Mouse (Mus musculus): ENCODE results near the gene Gng3. TPM values are rescaled to one million over a fixed set of nuclear protein-coding genes. Genes with fewer than 3 reads are reported as not detected.

Gng3 gene
- polyA plus RNA-seq, 1 experiment: not detected

DNA sequence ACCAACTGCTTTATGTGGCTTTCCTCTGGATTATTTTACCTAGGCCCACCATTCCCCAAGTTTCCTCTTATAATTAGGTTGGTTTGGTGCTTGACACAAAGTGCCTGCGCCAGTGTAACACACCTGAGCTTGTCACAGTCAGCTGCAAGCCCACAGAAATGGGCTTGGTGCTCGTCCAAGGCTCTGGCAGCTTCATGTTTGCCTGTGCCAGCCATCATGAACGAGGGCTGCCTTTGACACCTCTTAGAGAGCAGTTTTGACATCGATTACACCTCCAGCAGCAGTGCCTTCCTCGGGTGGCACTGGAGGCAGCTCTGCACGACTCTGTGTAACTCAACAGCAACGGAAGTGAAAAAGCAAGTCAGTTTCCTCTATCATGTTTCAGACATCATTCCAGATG is 48.8 kb downstream of the Gng3 start:
- TF ChIP-seq GATA1 (IDR thresholded peaks at IDR 0.05; ENCODE audit: low read length): no peak

DNA sequence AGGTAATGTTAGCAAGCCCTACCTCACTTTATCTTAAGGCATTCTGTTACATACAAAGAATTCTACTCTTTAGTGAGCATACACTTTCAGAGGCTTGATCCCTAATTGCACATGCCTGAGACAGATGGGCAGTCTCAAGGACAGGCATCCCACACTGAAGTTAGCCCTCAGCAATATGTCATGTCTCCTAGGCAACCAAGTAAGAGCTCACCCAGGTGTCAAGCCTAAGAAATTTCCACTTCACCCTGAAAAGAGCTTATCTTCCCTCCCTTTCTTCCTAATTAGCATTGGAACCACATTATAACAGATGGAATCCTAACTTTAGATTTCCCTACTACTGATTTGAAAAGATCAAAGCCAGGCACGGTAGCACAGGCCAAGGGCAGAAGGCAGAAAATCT is 49.8 kb downstream of the Gng3 start:
- TF ChIP-seq GATA1 (IDR thresholded peaks at IDR 0.05; ENCODE audit: low read length): no peak

DNA sequence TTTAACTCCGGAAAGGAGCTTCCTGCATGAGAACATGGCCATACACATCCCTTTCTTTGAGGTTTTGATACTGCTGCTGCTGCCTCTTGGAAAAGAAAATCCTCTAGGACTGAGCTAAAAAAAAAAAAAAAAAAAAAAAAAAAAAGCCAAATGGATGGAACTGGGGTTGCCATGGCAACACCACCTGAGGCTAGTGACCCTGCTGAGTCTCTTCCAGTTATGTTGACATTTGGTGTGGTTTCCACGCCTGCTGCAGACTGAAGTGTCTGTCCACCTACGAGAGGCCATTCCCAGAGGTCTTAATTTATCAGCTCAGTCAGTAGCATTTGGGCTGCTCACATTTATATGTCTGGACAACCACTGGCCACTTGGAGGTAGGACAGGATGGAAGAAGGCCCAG is 50.5 kb downstream of the Gng3 start:
- no peak for TF ChIP-seq GATA1 (IDR thresholded peaks at IDR 0.05; ENCODE audit: low read length)

Other genes starting within 250 kb of the Gng3 start
- not detected in 2 replicates for gene Slc22a8, start 247.9 kb downstream of the Gng3 start, polyA plus RNA-seq (2012)
- not detected in 2 replicates for gene Slc22a6, start 221.2 kb downstream of the Gng3 start, polyA plus RNA-seq (2012)
- gene Chrm1, start 175.4 kb downstream of the Gng3 start, polyA plus RNA-seq (2012): 0.02 and 0.12 TPM in 2 replicates
- gene Slc3a2, start 115.8 kb downstream of the Gng3 start, polyA plus RNA-seq (2012): 180 and 242 TPM in 2 replicates
- 45.8 and 52.0 TPM in 2 replicates for gene Wdr74, start 103.4 kb downstream of the Gng3 start, polyA plus RNA-seq (2012)
- 1.8 and 2.1 TPM in 2 replicates for gene 1700092M07Rik, start 98.5 kb downstream of the Gng3 start, polyA plus RNA-seq (2012)
- gene Stx5a, start 97.8 kb downstream of the Gng3 start, polyA plus RNA-seq (2012): 13.4 and 17.1 TPM in 2 replicates
- 23.2 and 29.3 TPM in 2 replicates for gene Nxf1, start 82.1 kb downstream of the Gng3 start, polyA plus RNA-seq (2012)
- gene Tmem223, start 68.2 kb downstream of the Gng3 start, polyA plus RNA-seq (2012): 3.6 and 4.5 TPM in 2 replicates
- 50.4 and 51.8 TPM in 2 replicates for gene Tmem179b, start 64.7 kb downstream of the Gng3 start, polyA plus RNA-seq (2012)
- gene Taf6l, start 52.8 kb downstream of the Gng3 start, polyA plus RNA-seq (2012): 42.9 and 51.9 TPM in 2 replicates
- 8.1 and 8.9 TPM in 2 replicates for gene Polr2g, start 40.6 kb downstream of the Gng3 start, polyA plus RNA-seq (2012)
- gene Zbtb3, start 36.6 kb downstream of the Gng3 start, polyA plus RNA-seq (2012): 1.4 and 1.9 TPM in 2 replicates
- gene Ttc9c, start 19.9 kb downstream of the Gng3 start, polyA plus RNA-seq (2012): 2.1 and 3.1 TPM in 2 replicates
- gene Hnrnpul2, start 19.2 kb downstream of the Gng3 start, polyA plus RNA-seq (2012): 100 and 147 TPM in 2 replicates
- 110 and 157 TPM in 2 replicates for gene AC129217.1, start 9.4 kb downstream of the Gng3 start, polyA plus RNA-seq (2012)
- gene Bscl2, start 1.7 kb downstream of the Gng3 start, polyA plus RNA-seq (2012): 9.4 and 10.6 TPM in 2 replicates
- not detected in 2 replicates for gene Lrrn4cl, start 11.6 kb upstream of the Gng3 start, polyA plus RNA-seq (2012)
- gene Ubxn1, start 32.3 kb upstream of the Gng3 start, polyA plus RNA-seq (2012): 262 and 324 TPM in 2 replicates
- 63.4 and 71.1 TPM in 2 replicates for gene Uqcc3, start 41.7 kb upstream of the Gng3 start, polyA plus RNA-seq (2012)
- 0.46 and 0.48 TPM in 2 replicates for gene Lbhd1, start 44.5 kb upstream of the Gng3 start, polyA plus RNA-seq (2012)
- gene Gm49403, start 44.7 kb upstream of the Gng3 start, polyA plus RNA-seq (2012): not detected in 2 replicates
- gene 1810009A15Rik, start 49.7 kb upstream of the Gng3 start, polyA plus RNA-seq (2012): 63.6 and 93.2 TPM in 2 replicates
- gene Gm49416, start 49.7 kb upstream of the Gng3 start, polyA plus RNA-seq (2012): 12.7 and 33.2 TPM in 2 replicates
- 50.3 and 53.9 TPM in 2 replicates for gene Ints5, start 53.8 kb upstream of the Gng3 start, polyA plus RNA-seq (2012)
- 45.9 and 48.4 TPM in 2 replicates for gene Ganab, start 58.9 kb upstream of the Gng3 start, polyA plus RNA-seq (2012)
- gene B3gat3, start 81.2 kb upstream of the Gng3 start, polyA plus RNA-seq (2012): 110 and 120 TPM in 2 replicates
- gene Rom1, start 90.2 kb upstream of the Gng3 start, polyA plus RNA-seq (2012): 29.4 and 38.6 TPM in 2 replicates
- 100 and 115 TPM in 2 replicates for gene Eml3, start 90.4 kb upstream of the Gng3 start, polyA plus RNA-seq (2012)
- gene Mta2, start 102.7 kb upstream of the Gng3 start, polyA plus RNA-seq (2012): 75.9 and 85.0 TPM in 2 replicates
- gene Tut1, start 114.7 kb upstream of the Gng3 start, polyA plus RNA-seq (2012): 53.5 and 54.6 TPM in 2 replicates
- 60.0 and 221 TPM in 2 replicates for gene Eef1g, start 127.8 kb upstream of the Gng3 start, polyA plus RNA-seq (2012)
- gene Ahnak, start 150.1 kb upstream of the Gng3 start, polyA plus RNA-seq (2012): 0.31 and 1.3 TPM in 2 replicates
- not detected in 2 replicates for gene Scgb1a1, start 248.8 kb upstream of the Gng3 start, polyA plus RNA-seq (2012)

Data from G1E-ER4 (cell line).